Mouse (Mus musculus) cerebellum, postnatal 14 days (tissue): ENCODE data around the gene Shtn1.

Experiments used
- DNase-seq, 2 experiments: peaks; one replicate each; pipeline ENCODE4 v3.0.0; 2021; ENCODE audit warnings: mixed read lengths in 2 of 2

Gene Shtn1

DNA sequence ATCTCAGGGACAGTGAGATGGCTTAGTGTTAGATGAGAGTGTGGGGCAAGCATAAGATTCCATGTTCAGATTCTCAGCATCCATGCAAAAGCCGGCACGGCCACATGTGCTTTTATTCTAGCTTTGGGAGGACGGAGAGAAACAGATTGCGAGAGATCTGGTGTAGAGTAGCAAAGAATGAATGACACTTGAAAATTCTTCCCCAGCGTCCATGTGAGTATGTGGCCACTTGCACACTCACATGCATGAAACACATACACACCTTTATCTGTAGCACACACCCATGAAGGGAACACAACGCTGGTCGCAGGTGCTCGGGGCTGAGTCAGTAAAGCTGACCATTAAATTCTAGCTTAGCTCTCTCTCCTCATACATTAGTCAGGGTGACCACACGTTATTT is 24.3 kb downstream of the Shtn1 start:
- no peak for DNase-seq

DNA sequence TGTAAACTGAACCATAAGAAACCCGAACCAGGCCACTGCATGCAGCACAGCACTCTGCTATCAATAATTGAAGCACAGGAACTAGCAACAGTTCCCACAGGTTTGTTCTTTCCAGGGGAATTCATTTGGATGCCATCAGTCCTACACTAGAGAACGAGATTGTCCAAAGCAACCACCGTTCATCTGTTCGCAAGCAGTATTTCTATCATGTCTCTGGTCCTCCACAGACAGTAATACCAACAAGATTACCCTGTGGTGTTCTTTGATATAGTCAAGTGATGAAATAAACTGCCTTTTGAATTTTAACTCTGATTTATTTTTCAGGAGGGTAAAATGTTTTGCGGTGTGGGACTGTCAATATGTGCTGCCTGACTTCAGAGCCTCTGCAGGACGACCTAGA is 27.0 kb downstream of the Shtn1 start:
- DNase-seq = no peak

DNA sequence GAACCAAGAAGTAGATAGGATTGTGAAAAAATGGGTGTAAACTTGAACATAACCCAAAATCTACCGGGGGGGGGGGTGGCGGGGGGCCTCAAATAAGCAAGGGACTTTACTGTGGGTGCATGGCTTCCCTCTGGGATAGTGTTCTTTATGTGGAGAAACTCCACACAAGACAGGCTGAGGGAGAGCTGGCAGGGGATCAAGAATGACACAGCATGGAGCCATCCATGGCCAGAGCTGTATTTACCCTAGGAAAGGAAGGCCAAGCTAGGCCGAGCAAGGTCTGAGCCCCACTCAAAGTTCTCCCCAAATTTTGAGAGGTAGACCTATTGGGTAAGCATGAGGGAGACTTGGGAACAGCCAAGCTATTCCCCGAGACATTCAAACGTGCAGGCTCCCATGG is 28.4 kb downstream of the Shtn1 start:
- peak; percentile 42 to 51 for DNase-seq

GRCm38 (mm10) chr19:59041086-59041485 is 34.8 kb downstream of the Shtn1 start:
- no peak for DNase-seq

DNA sequence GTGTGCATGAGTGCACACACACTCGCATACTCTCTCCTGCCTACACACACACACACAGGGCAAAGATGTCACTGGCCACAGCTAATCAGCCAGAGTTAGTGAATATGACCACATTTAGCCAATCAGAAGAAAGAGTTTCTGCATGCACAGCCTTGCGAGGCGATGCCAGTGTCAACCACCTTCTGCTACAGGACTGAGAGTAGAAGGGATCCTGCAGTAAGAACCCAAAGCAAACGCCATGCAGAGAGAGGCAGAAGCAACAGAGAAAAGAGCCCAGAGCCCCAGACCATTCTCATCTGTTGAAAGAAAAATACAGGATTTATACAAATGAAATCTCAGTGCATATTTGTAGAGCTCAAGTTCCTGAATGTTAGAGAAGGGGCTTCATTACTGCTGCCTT is 37.1 kb downstream of the Shtn1 start:
- no peak for DNase-seq

DNA sequence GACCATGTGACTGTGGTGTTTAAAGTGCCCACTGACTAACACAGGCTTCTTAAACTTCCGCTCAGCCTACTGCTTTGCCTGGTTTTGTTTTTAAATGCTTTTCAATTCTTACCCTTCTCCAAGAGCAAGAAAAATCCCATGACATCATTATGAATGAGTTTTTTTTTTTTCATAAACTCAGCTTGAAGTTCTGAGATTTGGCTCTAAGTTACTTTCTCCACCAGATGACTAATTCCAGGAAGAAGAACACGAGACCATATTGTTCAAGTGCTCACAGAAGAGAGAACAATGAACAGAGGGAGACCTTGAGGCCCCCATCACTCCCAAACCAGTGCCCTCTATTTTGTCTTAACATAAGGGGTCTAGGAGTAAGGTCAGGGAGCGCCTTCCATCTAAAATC is 39.1 kb downstream of the Shtn1 start:
- no peak for DNase-seq

GRCm38 (mm10) chr19:59033241-59033640 is 42.7 kb downstream of the Shtn1 start:
- DNase-seq = no peak

DNA sequence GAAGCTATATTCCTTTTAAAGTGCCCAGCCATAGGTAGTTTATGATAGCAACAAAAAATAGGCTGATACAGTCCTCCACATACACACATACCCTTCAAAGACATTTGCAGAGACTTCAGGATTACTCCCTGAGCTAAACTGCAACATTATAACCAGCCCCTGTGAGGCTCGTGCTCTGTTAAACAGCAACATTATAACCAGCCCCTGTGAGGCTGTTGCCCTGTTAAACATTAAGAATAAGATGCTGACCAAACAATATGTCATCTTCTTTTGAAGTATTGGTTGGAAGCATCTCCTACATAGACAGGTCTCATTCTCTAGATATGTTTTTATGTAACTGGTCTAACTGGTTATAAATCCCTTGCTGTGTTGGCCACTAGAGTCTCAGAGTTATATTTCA is 45.7 kb downstream of the Shtn1 start:
- no peak for DNase-seq

DNA sequence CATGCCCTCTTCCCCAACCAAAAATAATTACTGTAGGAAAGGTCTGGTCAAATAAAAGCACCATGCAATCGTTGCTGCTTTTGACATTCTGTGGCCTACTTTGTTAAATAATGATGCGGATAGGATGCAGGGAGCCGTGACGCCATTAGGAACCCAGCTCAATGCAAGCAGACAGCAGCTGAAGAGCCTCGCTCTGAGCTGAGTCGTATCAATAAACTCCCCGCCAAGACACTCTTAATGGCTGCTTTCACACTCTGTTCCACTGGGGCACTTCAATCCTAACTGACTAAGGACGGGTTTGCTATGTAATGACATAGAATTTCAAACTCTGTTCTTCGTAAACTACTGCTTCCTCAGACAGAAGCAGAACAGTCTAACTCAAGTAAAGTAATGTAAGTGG is 46.9 kb downstream of the Shtn1 start:
- no peak for DNase-seq

- peak in 1 of 2 experiments; percentile 11 for DNase-seq
Measured at GRCm38 (mm10) chr19:59028130-59028529, 47.8 kb downstream of the Shtn1 start.

- DNase-seq = no peak
Measured at GRCm38 (mm10) chr19:59023876-59024275, 52.0 kb downstream of the Shtn1 start.

DNA sequence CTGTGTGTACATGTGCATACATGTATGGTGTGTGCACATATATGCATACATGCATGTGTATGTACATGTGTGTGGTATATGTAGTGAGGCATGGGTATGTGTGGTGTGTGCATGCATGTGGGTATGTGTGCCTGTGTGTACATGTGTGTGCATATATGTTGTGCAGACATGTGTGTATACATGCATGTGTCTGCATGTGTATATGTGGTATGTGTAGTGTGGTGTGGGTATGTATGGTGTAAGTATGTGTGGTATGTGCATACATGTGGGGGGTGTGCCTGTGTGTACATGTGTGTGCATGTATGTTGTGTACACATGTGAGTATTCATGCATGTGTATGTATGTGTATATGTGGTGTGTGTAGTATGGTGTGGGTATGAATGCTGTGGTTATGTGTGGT is 54.3 kb downstream of the Shtn1 start:
- DNase-seq = no peak

GRCm38 (mm10) chr19:59010802-59011201 is 65.1 kb downstream of the Shtn1 start:
- DNase-seq = no peak

- peak in 1 of 2 experiments; percentile 4 for DNase-seq
Measured at GRCm38 (mm10) chr19:59006577-59007340, 69.1 kb downstream of the Shtn1 start.

GRCm38 (mm10) chr19:59002827-59003226 is 73.1 kb downstream of the Shtn1 start:
- DNase-seq = no peak

GRCm38 (mm10) chr19:58981571-58981970 is 94.3 kb downstream of the Shtn1 start:
- no peak for DNase-seq

DNA sequence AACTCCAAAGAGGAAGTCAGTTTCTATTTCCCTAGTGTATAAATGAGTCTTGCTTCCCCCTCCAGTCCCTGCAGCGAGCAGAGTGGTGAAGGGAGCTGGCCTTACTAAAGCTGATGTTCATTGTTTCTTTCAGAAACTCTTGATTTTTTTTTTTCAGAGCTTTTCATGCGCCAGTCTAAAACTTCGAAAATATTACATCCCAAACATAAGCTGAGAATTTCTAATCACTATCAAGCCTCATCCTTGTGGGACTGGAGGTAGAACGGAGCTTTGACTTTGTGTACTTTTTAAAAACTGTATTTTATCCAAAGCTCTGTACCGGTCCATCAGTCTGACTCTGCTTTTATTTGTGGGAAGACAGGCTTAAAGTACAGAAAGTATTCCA is 95.9 kb downstream of the Shtn1 start:
- DNase-seq = no peak

DNA sequence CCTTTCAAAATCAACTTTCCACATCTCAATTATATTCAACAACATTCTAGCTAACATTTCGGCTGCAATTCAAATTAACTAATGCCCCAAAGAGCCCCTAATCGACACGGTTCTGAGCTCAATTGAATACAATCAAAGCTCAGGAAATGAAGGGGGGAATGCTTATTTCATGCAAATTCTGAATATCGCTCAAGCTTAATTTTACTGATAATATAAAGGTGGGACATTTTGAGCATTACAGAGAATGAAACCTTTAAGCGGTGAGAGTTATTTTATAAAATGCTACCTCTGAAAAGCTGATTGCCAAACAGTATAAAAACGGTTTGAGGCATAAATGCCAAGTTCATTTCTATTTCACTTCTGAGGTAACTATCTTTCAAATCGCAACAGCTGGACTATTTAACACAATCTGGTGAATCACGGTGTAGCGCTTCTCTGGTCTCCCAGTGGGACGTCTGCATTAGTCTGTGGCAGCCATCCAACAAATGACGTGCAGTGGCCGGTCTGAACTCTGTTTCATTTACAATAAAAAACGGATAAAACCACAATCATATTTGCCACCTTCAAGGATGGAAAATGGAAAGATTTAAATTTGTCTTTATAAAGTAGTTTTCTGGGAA is 96.4 kb downstream of the Shtn1 start:
- DNase-seq = peak; percentile 70 to 74

- DNase-seq = no peak
Measured at GRCm38 (mm10) chr19:58978401-58979171, 97.3 kb downstream of the Shtn1 start.

GRCm38 (mm10) chr19:58975216-58975863 is 100.6 kb downstream of the Shtn1 start:
- DNase-seq = no peak

DNA sequence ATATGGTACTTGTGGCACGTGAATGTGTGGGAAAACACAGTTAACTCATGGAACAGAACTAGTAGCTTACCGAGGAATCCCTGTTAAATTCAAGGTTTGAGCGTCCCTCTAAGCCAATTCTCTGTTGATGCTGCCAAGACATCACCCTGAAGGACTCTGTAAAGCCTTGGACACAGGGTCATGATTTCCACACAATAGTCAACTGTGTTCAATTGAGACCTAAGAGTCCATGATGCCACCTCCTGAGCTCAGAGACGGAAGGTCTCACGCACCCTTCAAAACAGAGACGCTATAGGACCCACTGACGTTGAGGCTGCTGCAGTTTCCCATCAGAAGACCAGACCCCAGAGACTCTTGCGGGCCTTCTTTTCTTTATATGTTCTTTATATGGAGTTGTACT is 101.8 kb downstream of the Shtn1 start:
- no peak for DNase-seq

DNA sequence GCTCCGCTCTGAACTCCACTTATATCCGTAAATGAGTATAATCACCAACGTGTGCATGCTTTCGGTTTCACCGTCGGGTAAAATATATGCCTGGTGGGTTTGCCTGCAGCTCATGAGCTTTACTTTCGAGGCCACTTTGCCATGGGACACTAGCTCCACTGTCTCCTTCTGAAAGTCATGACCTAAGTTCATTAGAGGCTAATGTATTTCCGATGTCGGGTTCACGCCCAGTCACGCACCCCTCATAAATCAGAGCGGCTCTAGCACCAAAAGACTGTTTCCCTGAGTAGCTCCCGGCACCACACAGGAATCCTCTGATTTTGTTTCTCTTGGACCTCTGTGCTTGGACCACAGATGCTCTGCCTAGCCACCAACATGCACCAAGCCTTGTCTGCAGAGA is 105.1 kb downstream of the Shtn1 start:
- DNase-seq = no peak

DNA sequence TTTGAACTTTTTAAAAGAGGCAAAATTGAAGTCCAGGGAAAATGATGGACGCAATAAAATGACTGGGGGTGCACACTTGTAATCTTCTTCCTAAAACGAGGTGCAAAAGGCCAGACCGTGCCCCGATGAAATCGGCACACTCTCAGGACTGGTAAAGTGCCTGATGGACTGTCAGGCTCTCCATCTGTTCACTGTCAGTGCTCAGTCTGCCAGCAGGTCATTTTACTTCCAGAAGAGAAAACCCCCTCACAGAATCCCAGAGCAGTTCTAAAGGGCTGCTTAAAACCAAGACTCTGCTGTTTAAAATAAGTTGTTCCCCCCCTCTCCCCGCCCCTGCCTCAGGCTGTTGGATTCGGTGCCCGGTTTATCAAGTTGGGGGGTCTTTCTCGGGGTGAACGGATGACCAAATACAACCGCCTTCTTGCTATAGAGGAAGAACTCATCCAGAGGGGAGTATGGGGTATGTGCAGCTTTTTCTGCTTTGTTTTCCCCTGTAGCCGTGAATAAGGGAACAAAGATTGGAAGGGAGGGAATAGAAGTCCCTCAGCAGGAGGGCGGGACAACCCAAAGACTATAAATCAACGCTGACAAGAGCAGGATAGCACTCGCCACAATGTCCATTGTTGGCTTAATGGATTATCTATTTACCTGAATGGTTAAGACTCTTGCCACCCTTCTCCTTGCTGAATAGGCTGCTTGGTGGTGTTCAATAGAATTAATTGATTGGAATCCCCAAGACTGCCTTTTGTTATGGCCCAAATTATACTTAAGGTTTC is 107.0 kb downstream of the Shtn1 start:
- DNase-seq = peak; percentile 50 to 68
